Mouse (Mus musculus) E14TG2a.4 (cell line): ENCODE measurements at regions not wholly inside any gene's neighbourhood (a gene's known extent, or its start where the extent isn't known, plus 50 kb on each side); places are given as distances from the start of the nearest gene placed in this dataset.

Experiments used
- H3K27me3 ChIP-seq: 2 replicates; pipeline ENCODE4 v1.6.1; 2014; ENCODE audit warnings: low read length, control low read depth; ENCODE audit not compliant: insufficient read depth
- H3K36me3 ChIP-seq: 2 replicates; pipeline ENCODE4 v1.6.1; 2014; ENCODE audit warnings: low read length, control low read depth; ENCODE audit not compliant: insufficient read depth
- H3K4me1 ChIP-seq: replicated peaks from 2 replicates; pipeline ENCODE4 v1.6.1; 2014; ENCODE audit warnings: low read depth, low read length, control low read depth
- H3K4me3 ChIP-seq: replicated peaks from 2 replicates; pipeline ENCODE4 v1.5.1; 2014; ENCODE audit warnings: mild to moderate bottlenecking, low read length
- H3K9me3 ChIP-seq: 2 replicates; pipeline ENCODE4 v1.6.1; 2014; ENCODE audit warnings: low read length, control low read depth
- CTCF ChIP-seq: conservative IDR thresholded peaks from 2 replicates; pipeline ENCODE4 v1.5.1; 2014; ENCODE audit warnings: low read length
- NANOG ChIP-seq: IDR thresholded peaks from 2 replicates; pipeline ENCODE4 v1.6.1; 2014; ENCODE audit warnings: borderline replicate concordance, low read length, mixed read lengths
- POU5F1 ChIP-seq: IDR thresholded peaks from 2 replicates; pipeline ENCODE4 v1.6.1; 2014; ENCODE audit warnings: low read length, borderline replicate concordance

GRCm38 (mm10) chr19:14390914-14391313, 206.9 kb downstream of the Tle4 start:
- Histone ChIP-seq H3K4me3 (no peak overlapping the region), H3K9me3 (no peaks in the 10 kb centered on the region), H3K27me3 (no peaks in the 10 kb centered on the region), H3K4me1 (no peaks in the 10 kb centered on the region), H3K36me3 (no peaks in the 10 kb centered on the region)
- no peak for TF ChIP-seq POU5F1
- no peak for TF ChIP-seq NANOG
- no peak for TF ChIP-seq CTCF
